Mouse (Mus musculus): ENCODE data around the gene Coasy.

- TF ChIP-seq CTCF (IDR thresholded peaks at IDR 0.05; ENCODE audit: extremely low read depth, insufficient read depth, low read length) = no peak
- no peak for TF ChIP-seq POLR2A (IDR thresholded peaks at IDR 0.05; ENCODE audit: extremely low read depth, insufficient read depth, low read length)
Measured at GRCm38 (mm10) chr11:101047502-101047901, 34.9 kb upstream of the Coasy start.
